Mouse (Mus musculus) adrenal gland, adult 8-10 months (tissue): ENCODE data around the gene Ap3s2. TPM values are rescaled to one million over a fixed set of nuclear protein-coding genes. Genes with fewer than 3 reads are reported as not detected.

ENCODE experiments used
- DNase-seq: peaks from one replicate; pipeline ENCODE4 v3.0.0; 2022
- total RNA-seq, 4 experiments: library from RNA; stranded (reverse); gene quantifications; 2 replicates each; pipeline ENCODE4 v1.2.4; 2022

Ap3s2 gene
- 10 to 100 TPM; 27.3 to 32.1 (median 30.7) TPM for total RNA-seq

DNA sequence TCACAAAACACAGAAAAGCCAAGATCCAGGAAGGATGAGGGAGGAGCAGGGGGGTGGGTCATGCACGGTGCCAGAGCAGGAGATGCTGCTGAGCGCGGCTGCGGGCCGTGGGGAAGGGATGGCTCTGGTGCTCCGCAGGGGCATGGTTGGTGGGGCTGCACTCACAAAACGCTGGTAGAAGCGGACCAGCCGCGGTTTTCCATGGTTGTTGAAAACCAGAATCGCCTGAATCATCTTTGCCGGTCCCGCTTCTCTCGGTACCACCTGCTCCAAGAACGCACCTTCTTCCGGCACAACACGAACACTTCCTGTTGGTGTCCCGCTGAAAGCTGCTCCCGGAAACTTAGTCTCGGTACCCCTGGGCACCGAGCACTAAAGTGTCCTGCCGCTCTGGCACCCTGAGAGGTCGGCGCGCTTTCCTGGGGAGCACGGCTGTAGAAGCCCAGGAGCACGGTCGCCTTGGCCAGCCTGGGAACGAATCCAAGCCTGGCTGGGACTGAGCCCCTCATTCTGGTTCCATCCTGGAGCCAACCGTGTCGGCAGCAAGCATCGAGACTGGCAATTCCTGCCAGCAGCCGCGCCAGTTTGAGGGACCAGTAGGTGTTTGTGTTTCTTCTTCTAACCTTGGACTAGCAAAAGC lies at the start of gene Ap3s2:
Ap3s2 (minus strand) TSS at position 306 of the 640 bp plus-strand sequence.
- peak; percentile 81 for DNase-seq

DNA sequence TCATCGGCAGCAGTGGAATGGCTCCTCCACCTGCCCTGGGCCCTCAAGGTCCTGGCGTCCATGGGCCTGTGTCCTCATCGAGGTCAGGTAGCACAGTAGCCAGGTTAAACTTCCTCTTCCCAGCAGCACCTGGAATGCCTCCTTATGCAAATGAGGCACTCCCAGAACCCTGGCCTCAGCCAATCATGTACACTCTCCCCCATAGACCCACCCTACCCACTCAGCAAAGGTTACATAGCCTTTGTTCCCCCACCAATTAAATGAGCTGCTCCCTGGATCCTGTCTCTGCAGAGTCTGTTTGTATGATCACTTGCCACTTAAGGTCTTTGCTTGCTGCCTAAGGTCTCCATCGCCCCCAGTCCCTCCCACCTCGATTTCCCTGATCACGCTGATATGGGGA lies 47.9 kb upstream of the Ap3s2 start:
- DNase-seq = no peak

DNA sequence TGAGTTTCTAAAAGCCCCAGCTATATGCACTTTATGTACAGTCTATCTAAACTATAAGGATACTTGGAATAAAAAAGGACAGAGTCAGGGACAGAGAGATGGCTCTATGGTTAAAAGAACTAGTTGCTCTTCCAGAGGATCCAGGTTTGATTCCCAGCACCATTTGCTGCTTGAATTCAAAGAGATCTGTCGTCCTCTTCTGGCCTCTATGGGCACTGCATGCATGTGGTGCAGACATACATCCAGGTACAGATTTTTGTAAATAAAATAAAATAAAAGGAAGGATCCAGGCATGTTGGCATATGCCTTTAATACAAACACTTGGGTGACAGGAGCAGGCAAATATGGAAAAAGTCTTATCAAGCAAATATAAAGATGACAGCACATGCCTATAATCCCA lies 41.2 kb upstream of the Ap3s2 start:
- DNase-seq = no peak

DNA sequence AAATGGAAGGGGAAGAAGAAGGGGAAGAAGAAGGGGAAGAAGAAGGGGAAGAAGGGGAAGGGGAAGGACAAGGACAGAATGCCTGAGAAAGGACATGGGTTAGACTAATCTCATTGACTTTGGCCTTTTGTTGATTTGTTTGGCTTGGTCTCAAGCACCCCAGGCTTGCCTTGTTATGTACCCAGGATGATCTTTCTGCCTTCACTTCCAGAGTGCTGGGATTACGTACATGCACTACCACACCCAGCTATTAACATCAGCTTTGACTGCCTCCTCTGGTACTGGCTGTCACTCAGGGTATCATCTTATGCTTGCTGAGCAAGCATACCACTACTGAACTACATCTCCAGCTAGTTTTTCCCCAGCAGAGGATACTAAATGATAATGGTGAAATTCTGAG lies 35.7 kb upstream of the Ap3s2 start:
- DNase-seq = no peak

DNA sequence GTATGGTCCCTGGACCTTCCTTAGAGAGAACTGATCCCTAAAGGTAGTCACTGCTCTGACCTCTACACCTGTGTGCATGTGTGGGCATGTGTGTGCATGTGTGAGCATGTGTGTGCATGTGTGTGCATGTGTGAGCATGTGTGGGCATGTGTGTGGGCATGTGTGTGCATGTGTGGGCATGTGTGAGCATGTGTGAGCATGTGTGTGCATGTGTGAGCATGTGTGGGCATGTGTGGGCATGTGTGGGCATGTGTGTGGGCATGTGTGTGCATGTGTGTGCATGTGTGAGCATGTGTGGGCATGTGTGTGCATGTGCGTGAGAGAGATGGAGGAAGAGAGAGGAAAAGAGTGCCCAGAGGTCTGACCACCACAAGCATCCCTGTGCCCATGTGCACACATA lies 34.4 kb upstream of the Ap3s2 start:
- no peak for DNase-seq

DNA sequence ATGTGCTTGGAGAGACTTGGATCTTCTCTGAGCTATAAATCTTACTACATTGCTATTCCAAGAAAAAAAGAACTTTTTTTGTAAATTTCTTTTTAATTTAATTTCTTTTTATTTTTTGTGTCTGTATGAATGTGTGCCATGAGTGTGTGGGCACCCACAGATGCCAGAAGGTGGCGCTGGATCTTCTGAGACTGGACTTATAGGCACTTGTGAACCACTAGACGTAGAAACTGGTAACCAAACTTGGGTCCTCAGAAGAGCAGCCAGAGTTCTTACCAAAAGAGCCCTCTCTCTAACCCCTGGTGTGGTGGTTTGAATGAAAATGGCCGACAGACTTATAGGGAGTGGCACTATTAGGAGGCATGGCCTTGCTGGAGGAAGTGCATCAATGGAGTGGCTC lies 30.6 kb upstream of the Ap3s2 start:
- DNase-seq = no peak

DNA sequence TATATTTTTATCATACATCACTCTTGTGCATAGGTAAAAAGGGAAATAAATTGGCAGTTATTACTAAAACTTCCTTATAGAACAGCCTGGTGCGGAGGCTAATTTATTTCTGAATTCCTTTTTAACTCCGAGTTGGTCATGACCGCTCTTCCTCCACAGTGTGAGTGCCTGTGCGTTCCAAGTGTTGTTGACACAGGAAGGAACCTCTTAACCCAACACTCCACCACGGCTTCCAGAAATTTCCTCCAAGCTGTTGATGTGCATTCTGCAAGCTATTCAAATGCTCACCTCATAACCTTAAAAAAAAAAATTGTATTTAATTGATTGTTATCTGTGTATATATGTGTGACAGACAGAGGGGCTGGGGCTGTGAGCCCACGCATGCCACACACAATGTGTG lies 29.8 kb upstream of the Ap3s2 start:
- DNase-seq = no peak

DNA sequence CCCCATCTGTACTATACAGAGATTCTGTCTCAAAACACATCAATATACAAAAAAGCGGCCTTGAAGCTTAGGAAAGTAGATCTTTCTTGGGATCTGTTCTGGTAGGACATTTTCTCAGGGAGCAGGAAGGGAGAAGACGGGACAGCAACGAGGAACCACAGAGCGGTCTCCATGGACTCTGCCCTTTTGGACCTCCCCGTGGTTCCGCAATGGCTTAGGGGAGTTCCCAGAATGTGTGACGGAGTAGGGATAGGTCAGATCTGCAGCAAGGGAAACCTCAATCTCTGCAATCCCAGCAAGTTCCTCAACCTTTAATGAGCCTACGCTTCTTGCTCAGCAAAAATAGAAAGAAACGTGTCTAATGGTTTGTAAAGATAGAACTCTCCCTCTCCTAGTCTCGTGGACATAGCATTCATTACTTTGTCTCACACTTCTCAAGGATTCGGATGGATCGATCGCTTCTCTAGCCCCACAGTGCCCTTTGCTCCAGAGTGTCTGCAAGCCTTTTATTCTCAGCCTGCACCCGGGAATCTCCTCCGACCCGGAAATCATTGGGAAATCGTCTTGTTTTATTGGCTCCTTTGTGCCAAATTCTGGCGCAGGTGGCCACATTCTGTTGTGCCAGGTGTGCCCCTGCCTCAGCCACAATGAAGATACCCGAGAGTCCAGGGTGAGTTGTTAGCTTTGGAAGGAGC lies 15.2 kb upstream of the Ap3s2 start:
- peak; percentile 53 for DNase-seq

DNA sequence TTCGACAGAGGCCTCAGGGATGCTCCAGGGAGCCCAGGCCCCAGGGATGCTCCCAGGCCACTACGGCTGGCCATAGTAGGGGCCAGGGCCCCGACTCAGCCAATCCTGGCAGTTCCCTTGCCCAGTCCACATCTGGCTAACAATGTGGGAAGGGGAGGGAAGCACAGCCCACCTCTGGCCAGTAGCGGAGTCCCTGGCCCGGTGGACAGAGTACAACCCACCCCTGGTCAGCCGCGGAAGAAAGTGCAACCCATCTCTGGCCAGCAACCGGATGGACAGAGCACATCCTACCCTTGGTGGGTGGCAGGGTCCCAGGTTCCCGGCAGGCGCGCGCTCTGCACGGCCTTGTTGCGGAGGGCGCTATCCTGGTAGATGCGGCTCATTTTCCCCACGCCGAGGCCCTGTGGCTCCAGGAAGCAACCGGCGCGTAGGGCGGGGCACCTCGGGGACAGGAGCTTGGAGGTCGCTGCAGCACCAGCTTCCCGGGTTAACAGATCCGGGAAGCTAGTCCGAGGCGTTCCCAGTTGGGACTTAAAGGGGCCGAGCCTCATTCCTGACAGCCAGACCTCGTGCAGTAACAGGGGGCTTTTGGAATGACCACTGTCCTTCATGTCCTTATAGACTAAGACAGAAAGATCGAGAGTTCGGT lies 14.5 kb upstream of the Ap3s2 start, which contains the start of gene Arpin:
Arpin (minus strand) TSS at position 498 of the 649 bp plus-strand sequence.
- DNase-seq = peak; percentile 70

DNA sequence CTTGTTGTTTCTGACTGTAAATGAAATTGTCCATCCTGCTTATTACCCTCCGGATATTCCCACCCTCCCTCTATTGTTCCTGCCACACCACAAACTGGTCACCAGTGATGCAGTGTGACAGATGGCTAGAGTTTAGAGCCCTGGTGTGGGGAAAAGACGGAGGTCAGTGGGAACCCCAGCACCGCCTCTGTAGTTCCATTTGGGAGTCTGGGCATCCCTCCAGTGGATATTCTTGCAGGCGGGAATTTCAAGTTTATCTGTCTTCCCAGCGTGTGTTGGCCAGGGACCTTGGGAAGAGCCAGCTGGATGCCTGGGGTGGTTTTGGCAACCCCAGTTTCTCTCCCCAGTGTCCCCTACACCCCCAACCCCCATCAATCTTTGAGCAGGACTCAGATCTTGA lies 14.0 kb upstream of the Ap3s2 start:
- DNase-seq = no peak

DNA sequence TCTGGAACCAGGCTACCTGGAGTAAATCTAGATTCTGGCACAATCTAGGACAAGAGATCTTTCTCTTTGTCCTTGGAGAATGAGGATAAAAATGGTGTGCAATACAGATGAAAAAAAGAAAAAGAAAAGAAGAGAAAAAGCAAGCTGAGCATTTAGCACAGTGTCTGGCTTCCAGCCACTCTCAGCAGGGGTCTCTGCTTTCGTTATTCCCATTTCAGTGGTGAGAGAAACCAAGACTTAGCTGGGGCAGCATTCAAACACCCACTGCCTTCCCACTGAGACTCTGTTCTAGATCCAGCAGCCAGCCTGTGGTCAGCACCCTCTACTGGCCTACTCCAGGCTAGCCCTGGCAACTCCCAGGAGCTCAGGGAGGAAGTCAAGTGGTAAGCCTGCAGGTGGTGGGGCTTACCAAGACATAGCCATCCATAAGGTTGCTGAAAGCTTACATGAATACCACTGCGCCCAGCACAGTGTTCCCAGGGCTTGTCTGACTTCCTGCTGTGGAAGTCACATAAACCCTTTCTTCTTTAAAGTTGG lies 8.1 kb upstream of the Ap3s2 start:
- DNase-seq = no peak

DNA sequence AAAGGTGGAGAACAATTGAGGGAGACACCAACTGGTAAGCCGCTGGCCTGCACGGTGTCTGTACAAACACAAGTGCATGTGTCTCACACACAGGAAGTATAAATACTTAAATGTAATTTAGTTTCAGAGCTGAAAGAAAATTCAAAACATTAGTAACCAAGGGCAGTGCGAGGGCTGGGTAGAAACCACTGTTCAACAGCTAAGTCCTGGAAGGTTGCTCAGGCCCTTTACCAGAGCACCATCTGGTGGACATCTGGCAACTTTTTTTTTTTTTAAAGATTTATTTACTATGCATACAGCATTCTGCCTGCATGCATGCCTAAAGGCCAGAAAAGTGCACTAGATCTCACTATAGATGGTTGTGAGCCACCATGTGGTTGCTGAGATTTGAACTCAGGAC lies 5.9 kb downstream of the Ap3s2 start:
- no peak for DNase-seq

DNA sequence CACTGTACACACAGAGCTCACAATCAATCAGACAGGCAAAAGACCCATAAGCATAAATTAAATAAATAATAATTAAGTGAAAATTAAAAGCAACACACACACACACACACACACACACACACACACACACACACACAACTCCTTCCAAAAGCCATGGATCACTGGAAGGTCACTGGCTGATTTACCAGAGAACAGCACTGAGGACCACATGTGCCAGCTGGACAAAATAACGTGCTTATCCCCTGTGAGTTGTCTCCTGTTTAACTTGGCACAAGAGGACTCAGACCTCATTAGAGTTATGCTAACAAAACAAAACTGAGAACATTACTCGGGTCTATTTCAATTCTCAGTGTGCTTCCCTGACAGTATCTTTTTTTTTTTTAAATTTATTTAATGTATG lies 13.1 kb downstream of the Ap3s2 start:
- no peak for DNase-seq

DNA sequence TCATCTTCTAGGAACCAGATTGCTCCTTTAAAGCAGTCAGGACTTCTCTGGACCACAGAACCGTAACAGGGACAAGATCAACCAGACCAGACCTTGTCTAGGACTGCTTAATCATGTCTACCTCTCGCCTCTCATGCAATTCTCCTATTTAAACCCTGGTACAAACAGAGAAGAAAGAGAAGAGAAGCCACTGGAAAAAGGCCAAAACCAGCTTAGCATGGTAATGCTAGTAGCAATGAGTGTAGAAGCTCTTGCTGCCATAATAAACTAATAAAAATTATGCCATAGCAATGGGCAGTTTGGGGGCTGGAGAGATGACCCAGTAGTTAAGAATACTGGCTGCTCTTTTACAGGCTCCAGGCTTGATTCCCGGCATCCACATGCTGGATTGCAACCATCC lies 13.5 kb downstream of the Ap3s2 start:
- no peak for DNase-seq

DNA sequence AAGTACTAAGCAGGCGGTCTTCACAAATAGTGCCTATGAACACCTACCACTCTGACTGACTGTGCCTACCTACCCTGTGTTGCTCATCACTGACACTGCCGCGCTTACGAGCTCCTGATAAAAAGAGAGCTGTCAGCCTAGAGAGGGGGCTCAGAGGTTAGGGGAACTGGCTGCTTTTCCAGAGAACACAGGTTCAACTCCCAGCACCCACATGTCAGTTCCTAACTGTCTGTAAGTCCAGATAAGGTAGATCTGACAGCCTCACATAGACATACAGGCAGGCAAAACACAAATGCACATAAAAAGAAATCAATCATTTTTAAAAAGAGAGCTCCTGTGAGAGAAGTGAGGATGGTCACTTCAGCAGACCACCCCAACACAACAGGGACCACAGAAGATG lies 15.3 kb downstream of the Ap3s2 start:
- DNase-seq = no peak

DNA sequence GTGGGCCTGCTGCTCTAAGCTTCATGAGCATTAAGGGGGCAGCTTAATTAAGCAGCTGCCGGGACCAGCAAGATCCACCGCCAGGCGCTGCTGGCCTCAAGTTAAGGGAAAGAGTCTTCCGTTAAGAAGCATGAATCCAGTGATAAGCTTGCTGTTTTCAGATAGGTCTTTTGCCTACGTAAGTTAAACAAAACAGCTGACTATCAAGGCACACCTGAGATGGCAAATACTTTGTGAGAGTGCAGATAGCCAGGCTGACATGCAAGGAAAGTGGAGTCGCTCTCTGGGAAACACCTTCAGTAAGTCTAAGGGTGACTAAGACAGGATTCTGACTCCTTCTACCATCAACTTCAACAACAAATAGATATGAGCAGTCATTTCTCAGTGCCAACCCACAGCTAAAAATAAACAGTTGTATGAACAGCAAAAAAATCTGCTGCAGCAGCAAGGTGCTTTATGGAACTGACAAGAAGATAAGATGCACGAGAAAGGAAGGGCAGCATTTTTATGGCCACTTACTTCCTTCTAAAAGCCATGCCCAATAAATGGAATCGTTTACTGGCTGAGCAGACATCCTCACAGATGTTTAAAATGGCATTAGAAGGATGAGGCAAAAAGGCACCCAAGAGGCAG lies 17.2 kb downstream of the Ap3s2 start:
- no peak for DNase-seq

DNA sequence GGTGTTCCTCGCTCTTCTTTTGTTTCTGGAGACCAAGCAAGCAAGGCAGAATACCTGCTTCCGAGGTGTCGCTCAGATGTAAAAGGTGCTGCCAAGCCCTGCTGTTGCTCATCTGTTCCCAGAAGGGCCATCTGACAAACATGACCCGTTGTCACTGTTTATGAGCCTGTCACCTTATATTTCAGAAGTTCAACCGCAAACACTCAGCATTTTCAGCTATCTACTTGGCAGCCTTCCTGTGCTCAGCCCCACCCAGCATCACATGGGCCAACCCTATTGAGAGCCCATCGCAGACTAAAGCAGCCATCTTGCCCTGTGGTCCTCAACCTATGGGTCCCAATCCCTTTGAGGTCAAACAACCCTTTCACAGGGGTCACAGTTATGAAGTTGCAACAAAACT lies 19.7 kb downstream of the Ap3s2 start:
- DNase-seq = no peak

DNA sequence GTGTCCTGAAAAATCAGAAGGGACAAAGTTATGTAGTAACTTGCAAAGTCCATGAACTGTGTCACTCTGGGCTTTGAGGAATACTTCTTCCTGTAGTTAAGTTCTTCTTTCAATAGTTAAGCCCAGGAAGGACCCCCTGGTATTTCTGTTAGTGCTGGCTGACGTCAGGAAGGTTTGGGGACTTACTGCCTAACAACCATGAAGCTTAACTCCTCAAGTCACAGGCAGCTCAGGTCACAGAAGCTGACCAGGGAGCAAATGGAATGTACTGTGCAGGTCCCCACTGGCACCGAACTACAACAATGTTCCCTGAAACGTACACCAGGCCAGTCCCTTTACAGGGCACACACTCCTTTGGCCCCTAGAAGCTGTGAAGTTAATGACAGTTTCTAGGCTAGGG lies 25.2 kb downstream of the Ap3s2 start:
- DNase-seq = no peak

DNA sequence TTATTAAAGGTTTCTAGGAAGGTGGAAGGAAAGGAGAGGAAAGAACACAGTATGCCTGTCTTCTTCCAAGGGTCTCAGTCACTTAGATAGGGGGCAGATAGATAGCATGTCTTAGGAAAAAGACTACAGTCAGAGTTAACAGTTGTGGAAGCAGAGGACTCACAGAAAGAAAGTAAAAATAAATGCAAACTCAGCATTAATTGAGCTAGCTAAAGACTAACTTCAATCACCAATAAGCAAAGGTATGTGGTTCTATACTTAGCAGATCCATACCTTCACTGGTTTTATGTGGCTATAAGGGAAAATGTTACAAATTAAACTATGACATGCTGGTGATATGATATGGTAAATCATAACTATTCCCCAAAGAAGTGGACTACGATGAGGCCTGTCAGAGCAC lies 25.7 kb downstream of the Ap3s2 start:
- no peak for DNase-seq

DNA sequence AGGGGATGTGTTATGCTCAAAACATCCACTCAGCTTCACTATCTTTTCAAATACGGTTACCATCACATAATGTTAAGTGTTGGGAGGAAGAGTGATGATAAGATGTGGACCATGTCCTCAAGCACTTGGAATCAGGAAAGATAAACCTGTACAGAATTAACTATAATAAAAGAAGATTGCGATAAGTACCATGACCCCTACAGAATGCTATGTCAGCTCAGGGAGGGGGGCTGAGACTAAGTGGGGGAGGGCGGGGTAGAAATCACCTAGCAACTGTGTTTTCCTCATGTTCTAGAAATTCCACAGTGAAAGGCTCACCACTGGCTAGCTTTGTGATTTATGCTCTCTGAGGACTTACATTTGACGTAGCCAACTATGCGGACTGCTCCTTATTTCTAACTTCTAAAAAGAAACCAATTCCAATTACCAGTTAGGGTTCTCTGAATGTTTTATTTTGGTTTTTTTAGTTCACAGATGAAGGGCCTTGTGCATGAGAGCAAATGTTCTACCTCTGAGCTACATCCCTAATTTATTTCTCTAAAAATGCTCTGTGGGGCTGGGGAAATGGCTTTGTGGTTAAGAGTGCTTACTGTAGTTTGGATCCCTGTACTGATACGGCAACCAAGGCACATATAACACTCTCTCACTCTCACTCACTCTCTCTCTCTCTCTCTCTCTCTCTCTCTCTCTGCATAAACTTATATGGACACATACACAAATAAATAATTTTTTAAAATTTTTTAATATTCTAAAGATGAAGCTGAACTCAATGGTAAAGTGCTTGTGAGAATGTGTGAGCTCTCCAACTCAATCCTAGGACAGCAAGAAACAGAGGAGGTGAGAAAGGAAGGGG lies 27.6 kb downstream of the Ap3s2 start:
- no peak for DNase-seq

DNA sequence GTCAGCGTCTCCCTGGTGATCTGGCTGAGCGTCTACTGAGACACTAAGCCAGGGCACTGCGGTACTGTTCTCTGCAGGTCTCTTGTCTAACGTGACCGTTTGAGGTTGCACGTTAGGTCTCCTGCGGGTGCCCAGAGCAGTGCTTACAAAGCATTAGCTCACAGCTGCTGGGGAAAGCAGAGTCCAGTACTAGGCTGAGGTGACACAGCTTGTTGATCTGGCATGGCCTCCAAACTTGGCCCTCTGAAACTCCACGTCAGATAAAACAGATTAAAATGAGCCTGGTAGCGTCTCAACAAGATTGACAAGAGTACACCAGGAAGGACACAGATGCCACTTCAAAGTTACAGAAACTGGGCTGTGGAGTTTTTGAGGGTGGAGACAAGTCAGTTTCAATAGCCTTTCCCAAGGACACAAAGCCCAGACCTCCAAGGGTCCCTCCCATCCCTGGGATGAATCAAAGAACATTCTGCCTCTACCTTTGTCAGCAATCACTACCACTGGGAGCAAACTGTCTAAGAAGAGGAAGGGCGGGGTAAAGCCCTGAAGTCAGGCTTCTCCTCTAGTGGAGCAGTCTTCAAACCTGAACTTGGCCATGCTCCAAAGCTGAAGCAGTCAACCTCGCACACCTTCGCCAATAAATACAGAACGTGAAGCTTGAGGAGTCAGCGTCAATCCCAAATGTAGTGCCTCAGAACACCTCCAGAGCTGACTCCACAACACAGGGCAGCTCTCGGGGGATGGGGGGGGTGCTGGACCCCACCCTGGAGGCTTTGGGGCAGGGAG lies 29.8 kb downstream of the Ap3s2 start:
- DNase-seq = peak; percentile 22
